Mouse (Mus musculus) adrenal gland (tissue): ENCODE results near the gene Krt13.

Experiments used
- intact Hi-C: fragments of 180-260 bp; cut with DNase I; formaldehyde crosslinking; loops from one replicate; pipeline ENCODE4 v1.15.1; 2025
- long read RNA-seq, 2 experiments: library from polyadenylated mRNA; unstranded; transcript quantifications; one replicate each; pipeline ENCODE4 v2.0.0; 2020; ENCODE audit warnings: borderline replicate concordance in 1 of 2; ENCODE audit not compliant: insufficient replicate concordance in 1 of 2

Gene Krt13
- long read RNA-seq, experiment 1 = 0 reads
- long read RNA-seq, experiment 2 = 0 reads

- intact Hi-C loops = no loop called here
Measured at GRCm38 (mm10) chr11:100121466-100121865, at the start of gene Krt13. Gene Krt13 (minus strand): TSS chr11:100121566.

GRCm38 (mm10) chr11:100168765-100169762, 47.7 kb upstream of the Krt13 start:
- intact Hi-C loops = loop anchor here (1.0 to 5.0 kb wide), 2 partner anchors 113 to 128 kb away; no protein-coding TSS in a partner anchor

- intact Hi-C loops = loop anchor here (5.0 kb wide), 1 partner anchor 129 kb away; no protein-coding TSS in a partner anchor
Measured at GRCm38 (mm10) chr11:100168071-100168470, 46.7 kb upstream of the Krt13 start.

- intact Hi-C loops = no loop called here
Measured at GRCm38 (mm10) chr11:100164392-100164791, 43.0 kb upstream of the Krt13 start.

- intact Hi-C loops = no loop called here
Measured at GRCm38 (mm10) chr11:100157908-100158477, 36.6 kb upstream of the Krt13 start.

GRCm38 (mm10) chr11:100157331-100157730, 36.0 kb upstream of the Krt13 start:
- intact Hi-C loops = no loop called here

- intact Hi-C loops = no loop called here
Measured at GRCm38 (mm10) chr11:100155497-100156255, 34.3 kb upstream of the Krt13 start.

GRCm38 (mm10) chr11:100148615-100149330, 27.4 kb upstream of the Krt13 start, which contains the start of gene Krt19:
Gene Krt19 (minus strand): TSS chr11:100148665.
- intact Hi-C loops = no loop called here

- intact Hi-C loops = no loop called here
Measured at GRCm38 (mm10) chr11:100147566-100148353, 26.4 kb upstream of the Krt13 start.

GRCm38 (mm10) chr11:100145858-100146560, 24.6 kb upstream of the Krt13 start:
- intact Hi-C loops = no loop called here

- intact Hi-C loops = no loop called here
Measured at GRCm38 (mm10) chr11:100145104-100145503, 23.7 kb upstream of the Krt13 start.

- intact Hi-C loops = no loop called here
Measured at GRCm38 (mm10) chr11:100140966-100141365, 19.6 kb upstream of the Krt13 start.

- intact Hi-C loops = no loop called here
Measured at GRCm38 (mm10) chr11:100139391-100139790, 18.0 kb upstream of the Krt13 start.

- intact Hi-C loops = no loop called here
Measured at GRCm38 (mm10) chr11:100138809-100139208, 17.4 kb upstream of the Krt13 start.

GRCm38 (mm10) chr11:100137693-100138092, 16.3 kb upstream of the Krt13 start:
- intact Hi-C loops = no loop called here

- intact Hi-C loops = no loop called here
Measured at GRCm38 (mm10) chr11:100136559-100136958, 15.2 kb upstream of the Krt13 start.

- intact Hi-C loops = no loop called here
Measured at GRCm38 (mm10) chr11:100135731-100136130, 14.4 kb upstream of the Krt13 start, which contains the start of gene Krt15. Gene Krt15 (minus strand): TSS chr11:100135928.

GRCm38 (mm10) chr11:100124901-100125300, 3.5 kb upstream of the Krt13 start:
- intact Hi-C loops = no loop called here

- intact Hi-C loops = no loop called here
Measured at GRCm38 (mm10) chr11:100120331-100120730, 1.0 kb downstream of the Krt13 start.
